Mouse (Mus musculus): Measurements from ENCODE around the gene Rad1.
"Not testable (repeated sequence)": the region's sequence is repeated elsewhere in the genome, so short reads cannot be mapped to it uniquely, and the experiment has no call there.

Gene Rad1

DNA sequence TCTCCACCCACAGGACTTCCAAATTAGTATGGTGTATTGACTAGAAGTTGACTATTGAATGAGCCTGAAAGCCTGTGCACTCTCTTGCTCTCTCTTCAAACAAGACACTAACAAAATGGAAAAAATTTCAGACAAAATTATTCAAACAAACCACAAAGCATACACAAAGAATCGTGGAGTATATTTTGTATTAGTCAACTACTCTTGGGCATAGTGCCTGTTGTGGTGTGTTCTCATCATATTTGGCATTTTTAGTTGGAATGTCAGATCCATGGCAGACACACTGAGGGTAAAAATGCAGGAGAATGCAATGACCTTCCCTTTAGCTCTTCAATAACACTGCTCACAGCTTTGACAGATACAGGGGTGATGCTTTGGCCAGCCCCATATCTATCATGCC is 40.1 kb downstream of the Rad1 start:
- DNase-seq = no peak

DNA sequence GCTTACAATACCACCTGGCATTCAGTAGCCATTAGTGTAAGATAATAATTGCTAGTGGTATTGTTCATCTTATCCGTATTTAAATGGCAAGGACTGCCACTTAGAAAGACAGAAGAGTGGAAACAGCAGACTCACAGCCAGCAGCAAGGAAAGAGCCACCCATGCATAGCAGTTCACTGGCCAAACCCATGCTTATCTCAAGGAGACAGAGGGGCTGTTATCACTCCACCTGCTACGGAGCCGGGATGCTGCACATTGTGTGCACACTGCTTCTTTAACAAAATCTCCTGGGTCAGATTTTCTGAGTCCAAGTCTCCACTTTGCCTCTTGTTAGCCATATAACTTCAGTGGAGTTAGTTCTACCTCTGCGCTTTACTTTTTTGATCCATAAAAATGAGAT is 45.5 kb downstream of the Rad1 start:
- no peak for DNase-seq

DNA sequence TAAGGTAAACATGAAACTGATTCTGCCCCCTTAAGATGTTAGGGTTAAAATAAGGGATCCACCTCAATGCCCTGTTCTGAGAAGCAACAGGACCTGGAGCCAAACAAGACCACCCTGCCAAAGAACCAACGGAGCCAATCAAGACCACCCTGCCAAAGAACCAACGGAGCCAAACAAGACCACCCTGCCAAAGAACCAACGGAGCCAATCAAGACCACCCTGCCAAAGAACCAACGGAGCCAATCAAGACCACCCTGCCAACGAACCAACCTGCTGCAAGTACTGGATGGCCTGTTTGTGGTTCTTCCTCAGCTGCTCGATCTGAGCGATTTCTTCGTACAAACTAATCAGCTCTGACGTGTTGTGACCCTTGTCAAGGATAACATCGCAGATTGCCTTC is 47.5 kb downstream of the Rad1 start:
- not testable (repeated sequence) for DNase-seq

DNA sequence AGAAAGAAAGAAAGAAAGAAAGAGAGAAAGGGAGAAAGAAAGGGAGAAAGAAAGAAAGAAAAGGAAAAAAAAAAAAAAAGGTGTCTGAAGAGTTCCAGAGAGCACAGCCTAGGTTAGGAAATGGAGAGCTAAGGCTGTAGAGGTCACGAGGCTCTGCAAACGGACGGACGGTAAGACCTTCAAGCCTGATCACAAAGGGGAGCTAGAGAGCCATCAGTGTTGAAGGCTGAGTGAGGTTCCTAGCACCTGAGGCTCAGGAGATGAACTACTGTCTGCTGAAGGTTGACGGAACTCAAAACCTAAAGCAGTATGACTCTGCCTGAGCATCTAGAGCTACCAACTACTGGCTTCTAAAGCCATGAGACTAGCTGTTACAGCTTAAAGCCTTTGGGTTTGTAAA is 48.8 kb downstream of the Rad1 start:
- DNase-seq = no peak

DNA sequence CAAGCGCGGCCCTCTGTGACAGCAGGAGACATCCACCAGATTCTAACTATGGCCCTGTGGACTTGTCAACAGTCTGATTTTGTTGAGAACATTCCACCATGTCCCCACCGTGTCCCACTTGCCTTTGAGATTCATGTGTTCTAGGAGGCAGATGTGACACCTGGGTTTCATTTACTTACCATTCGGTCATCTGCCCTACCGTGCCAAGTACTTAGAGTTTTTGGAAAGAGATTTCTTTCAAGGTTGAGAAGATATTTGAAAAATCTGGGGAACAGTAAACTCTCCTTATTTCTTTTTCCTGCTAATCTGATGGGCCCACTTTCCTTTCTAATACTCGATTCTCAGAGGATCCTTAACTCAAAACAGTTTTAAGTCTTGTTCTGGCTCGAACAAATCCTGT is 50.2 kb downstream of the Rad1 start:
- no peak for DNase-seq

DNA sequence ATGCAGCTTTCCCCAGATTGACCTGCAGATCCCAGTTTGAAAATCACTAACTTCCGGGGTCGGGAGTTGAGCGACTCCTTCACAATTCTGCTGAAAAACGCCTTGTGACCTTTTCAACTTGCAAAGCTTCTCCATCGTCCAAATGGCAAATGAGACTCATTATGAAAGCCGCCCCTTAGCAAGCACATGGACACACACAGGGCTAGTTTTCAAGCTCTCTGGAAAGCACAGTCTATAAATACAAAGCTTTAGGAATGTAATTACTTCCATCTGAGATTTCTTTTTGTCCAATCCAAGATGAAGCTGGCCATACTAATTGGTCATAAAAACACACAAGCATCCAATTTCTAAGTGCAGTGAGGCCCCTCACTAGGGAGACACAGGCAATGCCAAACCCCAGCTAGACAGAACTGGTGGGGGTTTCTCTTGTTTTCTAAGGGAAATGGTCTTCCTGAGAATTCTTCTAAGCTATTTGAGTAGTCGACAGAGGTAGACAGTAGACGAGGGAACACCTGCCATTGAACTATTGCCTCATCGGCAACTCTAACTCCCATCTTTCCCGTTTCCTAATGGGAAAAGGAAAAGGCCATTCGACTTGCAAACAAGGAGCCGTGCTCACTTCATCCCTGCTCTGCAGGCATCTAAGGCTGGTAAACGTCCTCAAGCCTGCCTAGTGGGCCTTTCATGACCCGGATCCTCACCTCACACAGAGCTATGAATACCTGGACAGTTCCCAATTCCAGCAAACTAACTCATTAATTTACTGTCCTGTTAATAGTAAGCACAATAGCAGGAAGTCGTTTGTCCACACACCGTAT is 54.7 kb downstream of the Rad1 start:
- DNase-seq = no peak
